Mouse (Mus musculus) CH12.LX (cell line): ENCODE measurements at regions not wholly inside any gene's neighbourhood (a gene's known extent, or its start where the extent isn't known, plus 50 kb on each side); places are given as distances from the start of the nearest gene placed in this dataset.

Source experiments
- DNase-seq: peaks from one replicate; pipeline ENCODE4 v3.0.0-alpha.2; 2013; ENCODE audit errors: extremely low read depth
- H3K27ac ChIP-seq: 2 replicates; pipeline ENCODE4 v1.5.1; 2012; ENCODE audit warnings: low read depth, mild to moderate bottlenecking, control low read depth, moderate library complexity; ENCODE audit not compliant: insufficient read depth
- H3K27me3 ChIP-seq: replicated peaks from 2 replicates; pipeline ENCODE3; 2012; ENCODE audit warnings: inconsistent platforms
- H3K36me3 ChIP-seq, 2 experiments: replicated peaks in 1 of 2; 2 replicates each; pipeline versions ENCODE3 to v1.6.1; 2012; ENCODE audit warnings: inconsistent platforms in 1 of 2, low read length in 1 of 2, mild to moderate bottlenecking in 1 of 2, mixed read lengths in 1 of 2, moderate library complexity in 1 of 2; ENCODE audit not compliant: control insufficient read depth in 1 of 2, insufficient read depth in 1 of 2
- H3K4me1 ChIP-seq, 2 experiments: 2 replicates each; pipeline ENCODE4 v1.6.1; 2012; ENCODE audit warnings: inconsistent platforms in 1 of 2, moderate library complexity in 1 of 2; ENCODE audit not compliant: insufficient read depth in 2 of 2, control insufficient read depth in 1 of 2
- H3K4me2 ChIP-seq: 2 replicates; pipeline ENCODE4 v1.6.1; 2012; ENCODE audit warnings: low read depth, mild to moderate bottlenecking, control low read depth; ENCODE audit not compliant: poor library complexity, insufficient read depth, severe bottlenecking
- H3K4me3 ChIP-seq, 3 experiments: fragments of 150-350 bp in 1 of 3; sonication (generic) in 1 of 3; replicated peaks in 1 of 3; 2 replicates each; pipeline versions ENCODE3 to v1.5.1; 2011 to 2012; ENCODE audit warnings: low read depth in 2 of 3, low read length in 2 of 3, mild to moderate bottlenecking in 2 of 3, moderate library complexity in 2 of 3, control low read depth in 1 of 3, improper control_type of control experiment in 1 of 3, inconsistent platforms in 1 of 3, mixed read lengths in 1 of 3; ENCODE audit not compliant: poor library complexity in 1 of 3
- H3K79me2 ChIP-seq: replicated peaks from 2 replicates; pipeline ENCODE4 v1.6.1; 2012; ENCODE audit warnings: mild to moderate bottlenecking, moderate library complexity; ENCODE audit not compliant: control insufficient read depth, poor library complexity, insufficient read depth, severe bottlenecking; ENCODE audit errors: extremely low read depth
- H3K9ac ChIP-seq: 2 replicates; pipeline ENCODE4 v1.6.1; 2012; ENCODE audit warnings: low read depth, mild to moderate bottlenecking, control low read depth, moderate library complexity; ENCODE audit not compliant: insufficient read depth
- H3K9me3 ChIP-seq: replicated peaks from 2 replicates; pipeline ENCODE3; 2012; ENCODE audit warnings: low read length, inconsistent platforms, mixed read lengths
- CHD1 ChIP-seq: IDR thresholded peaks from 2 replicates; pipeline ENCODE4 v1.6.1; 2012; ENCODE audit warnings: low read depth, low read length, improper control_type of control experiment, inconsistent platforms
- E2F4 ChIP-seq: IDR thresholded peaks from 2 replicates; pipeline ENCODE4 v1.6.1; 2011; ENCODE audit warnings: low read depth, low read length, improper control_type of control experiment; ENCODE audit not compliant: insufficient replicate concordance
- ETS1 ChIP-seq: conservative IDR thresholded peaks from 2 replicates; pipeline ENCODE4 v1.6.1; 2012; ENCODE audit warnings: low read depth, mild to moderate bottlenecking, inconsistent platforms, low read length, improper control_type of control experiment, moderate library complexity
- HCFC1 ChIP-seq: IDR thresholded peaks from 2 replicates; pipeline ENCODE4 v1.6.1; 2012; ENCODE audit warnings: low read depth, mild to moderate bottlenecking, inconsistent platforms, low read length, improper control_type of control experiment
- IRF4 ChIP-seq: IDR thresholded peaks from 2 replicates; pipeline ENCODE4 v1.6.1; 2014; ENCODE audit warnings: low read depth, mild to moderate bottlenecking, inconsistent platforms, low read length, improper control_type of control experiment
- JUN ChIP-seq: IDR thresholded peaks from 2 replicates; pipeline ENCODE4 v1.6.1; 2011; ENCODE audit warnings: low read depth, mild to moderate bottlenecking, low read length, improper control_type of control experiment, moderate library complexity; ENCODE audit not compliant: insufficient read depth
- KAT2A ChIP-seq: IDR thresholded peaks from 2 replicates; pipeline ENCODE4 v1.6.1; 2012; ENCODE audit warnings: low read length, improper control_type of control experiment, inconsistent platforms; ENCODE audit not compliant: insufficient replicate concordance
- MAZ ChIP-seq: IDR thresholded peaks from 2 replicates; pipeline ENCODE4 v1.6.1; 2012; ENCODE audit warnings: low read depth, mild to moderate bottlenecking, inconsistent platforms, low read length, improper control_type of control experiment, moderate library complexity
- MEF2A ChIP-seq: IDR thresholded peaks from 2 replicates; pipeline ENCODE4 v1.6.1; 2014; ENCODE audit warnings: low read depth, mild to moderate bottlenecking, inconsistent platforms, low read length, improper control_type of control experiment, borderline replicate concordance
- MXI1 ChIP-seq: IDR thresholded peaks from 2 replicates; pipeline ENCODE4 v1.6.1; 2011; ENCODE audit warnings: mild to moderate bottlenecking, low read depth, low read length, improper control_type of control experiment
- POLR2A ChIP-seq: IDR thresholded peaks from 2 replicates; pipeline ENCODE4 v1.6.1; 2011; ENCODE audit warnings: low read depth, mild to moderate bottlenecking, improper control_type of control experiment, low read length
- POLR2AphosphoS2 ChIP-seq: IDR thresholded peaks from 2 replicates; pipeline ENCODE4 v1.6.1; 2011; ENCODE audit warnings: low read depth, low read length, improper control_type of control experiment
- SIN3A ChIP-seq: IDR thresholded peaks from 2 replicates; pipeline ENCODE4 v1.6.1; 2012; ENCODE audit warnings: low read length, improper control_type of control experiment, inconsistent platforms
- SMC3 ChIP-seq: IDR thresholded peaks from 2 replicates; pipeline ENCODE4 v1.6.1; 2011; ENCODE audit warnings: low read depth, low read length, improper control_type of control experiment
- TCF12 ChIP-seq: IDR thresholded peaks from 2 replicates; pipeline ENCODE4 v1.6.1; 2014; ENCODE audit warnings: low read depth, mild to moderate bottlenecking, inconsistent platforms, low read length, improper control_type of control experiment
- UBTF ChIP-seq: IDR thresholded peaks from 2 replicates; pipeline ENCODE4 v1.6.1; 2012; ENCODE audit warnings: low read depth, mild to moderate bottlenecking, inconsistent platforms, low read length, improper control_type of control experiment, moderate library complexity
- USF1 ChIP-seq: IDR thresholded peaks from 2 replicates; pipeline ENCODE4 v1.6.1; 2014; ENCODE audit warnings: low read depth, mild to moderate bottlenecking, inconsistent platforms, low read length, improper control_type of control experiment
- ZKSCAN1 ChIP-seq: IDR thresholded peaks from 2 replicates; pipeline ENCODE4 v1.6.1; 2012; ENCODE audit warnings: low read depth, inconsistent platforms, low read length, improper control_type of control experiment, borderline replicate concordance
- dilution Hi-C: fragments of 300-500 bp; cut with MboI; formaldehyde crosslinking; loops from 2 replicates; pipeline ENCODE4 v1.14.3; 2020; ENCODE audit warnings: low sequenced_read_pairs; ENCODE audit not compliant: extremely low pct_unique_long_range_greater_than_20kb, extremely low pct_ligation_motif_present
- in situ Hi-C: fragments of 300-500 bp; cut with MboI; formaldehyde crosslinking; loops from 3 replicates; pipeline ENCODE4 v1.14.3; 2019; ENCODE audit warnings: low sequenced_read_pairs, low pct_ligation_motif_present, low pct_unique_long_range_greater_than_20kb, mixed read lengths

- Histone ChIP-seq H3K27me3 (no peaks in the 10 kb centered on the region), H3K9ac (no peak overlapping the region), H3K4me2 (no peak overlapping the region), H3K27ac (no peak overlapping the region), H3K4me1 (peaks cover 0 to 12% of the 10 kb centered on the region in 2 experiments; a peak in 2 of 4 replicates), H3K79me2 (no peaks in the 10 kb centered on the region), H3K9me3 (no peaks in the 10 kb centered on the region), H3K36me3 (no peaks in the 10 kb centered on the region), H3K4me3 (no peak overlapping the region)
- no peak for DNase-seq
- dilution Hi-C loops (no loop called here), in situ Hi-C loops (no loop called here)
- TF ChIP-seq HCFC1 (no peak), MXI1 (no peak)
Observed at GRCm38 (mm10) chr13:44175300-44176036, 390.9 kb downstream of the Cd83 start.

- DNase-seq: no peak
- Histone ChIP-seq H3K9ac (no peak overlapping the region), H3K4me3 (no peak overlapping the region), H3K36me3 (no peaks in the 10 kb centered on the region), H3K9me3 (no peaks in the 10 kb centered on the region)
- in situ Hi-C loops: no loop called here
- dilution Hi-C loops: no loop called here
- TF ChIP-seq MXI1: no peak
- no peak for TF ChIP-seq E2F4
- no peak for TF ChIP-seq UBTF
- TF ChIP-seq ETS1: no peak
- TF ChIP-seq, all 38 proteins: peak for 0
- Histone ChIP-seq H3K27ac (no peak overlapping the region), H3K4me1 (peaks cover 0 to 11% of the 10 kb centered on the region in 2 experiments; a peak in 2 of 4 replicates), H3K27me3 (no peaks in the 10 kb centered on the region), H3K4me2 (no peak overlapping the region), H3K79me2 (no peaks in the 10 kb centered on the region)
Observed at GRCm38 (mm10) chr13:44176121-44176520, 391.5 kb downstream of the Cd83 start.

GRCm38 (mm10) chr13:44178006-44178405 lies 393.4 kb downstream of the Cd83 start:
- Histone ChIP-seq H3K4me3 (no peak overlapping the region), H3K79me2 (no peaks in the 10 kb centered on the region), H3K36me3 (no peaks in the 10 kb centered on the region)
- dilution Hi-C loops: no loop called here
- in situ Hi-C loops: no loop called here
- TF ChIP-seq POLR2A (no peak), KAT2A (no peak), MAZ (no peak), JUN (no peak), ZKSCAN1 (no peak), IRF4 (no peak), CHD1 (no peak), MEF2A (no peak), E2F4 (no peak), TCF12 (no peak), MXI1 (no peak), POLR2AphosphoS2 (no peak), SMC3 (no peak), HCFC1 (no peak), USF1 (no peak), SIN3A (no peak)
- TF ChIP-seq, all 38 proteins: peak for 0
- DNase-seq: no peak
- Histone ChIP-seq H3K27ac (no peak overlapping the region), H3K9me3 (no peaks in the 10 kb centered on the region), H3K4me1 (no peaks in the 10 kb centered on the region), H3K9ac (no peak overlapping the region), H3K4me2 (no peak overlapping the region), H3K27me3 (no peaks in the 10 kb centered on the region)
